Mouse (Mus musculus): ENCODE measurements around the gene Bcl9.

- no peak for TF ChIP-seq CTCF (IDR thresholded peaks at IDR 0.05; ENCODE audit: control insufficient read depth, insufficient read depth, low read length)
- no peak for TF ChIP-seq POLR2A (IDR thresholded peaks at IDR 0.05; ENCODE audit: borderline replicate concordance, control insufficient read depth, low read depth, low read length)
Measured at GRCm38 (mm10) chr3:97334618-97335017, 36.9 kb upstream of the Bcl9 start.

Measured in bone marrow, adult 2 months (tissue).